Mouse (Mus musculus) lung, postnatal 0 days (tissue): ENCODE results near the gene Rraga.

Source experiments
- CTCF ChIP-seq: IDR thresholded peaks from 2 replicates; pipeline ENCODE4 v1.5.1; 2016; ENCODE audit warnings: antibody characterized with exemption, mild to moderate bottlenecking
- EP300 ChIP-seq: IDR thresholded peaks from 2 replicates; pipeline ENCODE4 v1.6.1; 2016; ENCODE audit warnings: antibody characterized with exemption, mild to moderate bottlenecking, control low read depth

GRCm38 (mm10) chr4:86559006-86559405 lies 16.5 kb upstream of the Rraga start:
- TF ChIP-seq CTCF (no peak), EP300 (no peak)
